Mouse (Mus musculus) gastrocnemius, adult 8-10 months (tissue): ENCODE data around the gene Sec14l5. TPM values are rescaled to one million over a fixed set of nuclear protein-coding genes. Genes with fewer than 3 reads are reported as not detected.
A peak's percentile ranks its signal among the peaks of the same experiment; 100 is the strongest.

Experiments
- DNase-seq, 2 experiments: peaks; one replicate each; pipeline ENCODE4 v3.0.0; 2022; ENCODE audit warnings: low spot score in 2 of 2
- total RNA-seq, 4 experiments: library from RNA; stranded (reverse); gene quantifications; 2 replicates each; pipeline ENCODE4 v1.2.4; 2022

Gene Sec14l5
- total RNA-seq, result 10 to 100 TPM in 2 of 4 experiments, 1 to 10 TPM in 2; 8.2 to 10.6 (median 9.9) TPM

DNA sequence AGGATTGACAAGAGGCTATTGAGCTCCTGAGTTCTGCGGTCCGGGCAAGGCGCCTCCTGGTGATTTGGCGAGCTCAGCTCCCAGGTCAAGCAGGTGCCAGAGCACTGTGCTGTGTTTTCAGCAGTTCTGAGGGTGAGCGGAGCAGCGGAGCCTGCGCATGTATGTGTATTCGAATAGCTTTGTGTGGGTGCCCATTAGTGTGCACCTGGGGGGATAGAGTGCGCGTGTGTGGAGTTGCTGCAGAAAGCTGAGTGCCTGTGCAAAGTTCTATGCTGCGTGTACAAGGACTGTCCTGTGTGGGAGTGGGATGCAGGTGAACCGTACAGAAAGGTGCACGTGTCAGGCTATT lies at the start of gene Sec14l5:
TSS of gene Sec14l5 (plus strand) at position 73 of the 349 bp plus-strand sequence.
- no peak for DNase-seq

DNA sequence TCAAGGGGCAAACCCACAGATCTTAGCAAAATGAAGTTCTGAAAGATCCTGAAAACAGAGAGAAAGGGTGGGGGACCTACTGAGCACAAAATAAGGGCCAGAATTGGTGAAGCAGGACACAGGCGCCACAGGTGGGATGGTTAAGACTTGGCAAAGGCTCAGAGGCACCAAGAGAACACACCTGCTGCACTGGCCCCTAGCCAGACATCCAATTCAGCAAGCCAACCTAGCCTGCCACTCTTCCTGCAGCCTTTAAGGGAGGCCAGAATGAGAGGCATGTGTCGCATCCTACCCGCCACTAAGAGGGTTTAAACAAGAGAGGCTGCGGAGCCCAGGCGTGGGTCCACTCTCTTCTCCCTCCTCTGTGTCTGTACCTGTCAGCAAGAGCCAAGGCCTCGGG lies 45.9 kb upstream of the Sec14l5 start:
- no peak for DNase-seq

GRCm38 (mm10) chr16:5109877-5110276 lies 37.0 kb upstream of the Sec14l5 start:
- no peak for DNase-seq

- no peak for DNase-seq
These were observed 35.9 kb upstream of the Sec14l5 start for GRCm38 (mm10) chr16:5111021-5111420.

DNA sequence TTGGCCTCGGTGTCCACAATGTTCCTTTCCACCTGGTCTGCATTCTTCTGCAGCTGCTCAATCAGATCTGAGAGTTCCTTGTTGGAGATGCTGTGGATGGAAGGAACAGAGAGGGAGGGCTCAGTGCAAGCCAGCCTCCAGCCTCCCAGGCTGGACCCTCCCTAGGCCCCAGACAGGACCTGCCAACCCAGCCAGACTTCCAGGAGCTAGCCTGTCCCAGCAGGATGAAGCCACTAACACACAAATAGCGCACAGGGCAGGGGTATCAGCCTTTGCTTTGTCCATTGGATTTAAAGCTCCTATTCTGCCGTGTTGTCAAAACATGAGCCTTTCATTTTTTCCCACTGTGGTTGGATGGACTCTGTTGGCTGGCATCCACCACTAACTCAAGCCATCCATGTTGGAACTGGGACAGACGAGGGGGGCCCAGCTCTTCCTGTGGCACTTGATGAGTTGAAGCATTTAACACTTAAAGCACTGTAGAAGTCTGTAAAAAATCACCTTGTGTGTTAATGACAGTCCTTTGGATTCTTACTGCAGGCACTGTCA lies 33.8 kb upstream of the Sec14l5 start:
- DNase-seq, result no peak

GRCm38 (mm10) chr16:5113582-5113981 lies 33.3 kb upstream of the Sec14l5 start:
- DNase-seq, result no peak

GRCm38 (mm10) chr16:5119385-5119784 lies 27.5 kb upstream of the Sec14l5 start:
- no peak for DNase-seq

DNA sequence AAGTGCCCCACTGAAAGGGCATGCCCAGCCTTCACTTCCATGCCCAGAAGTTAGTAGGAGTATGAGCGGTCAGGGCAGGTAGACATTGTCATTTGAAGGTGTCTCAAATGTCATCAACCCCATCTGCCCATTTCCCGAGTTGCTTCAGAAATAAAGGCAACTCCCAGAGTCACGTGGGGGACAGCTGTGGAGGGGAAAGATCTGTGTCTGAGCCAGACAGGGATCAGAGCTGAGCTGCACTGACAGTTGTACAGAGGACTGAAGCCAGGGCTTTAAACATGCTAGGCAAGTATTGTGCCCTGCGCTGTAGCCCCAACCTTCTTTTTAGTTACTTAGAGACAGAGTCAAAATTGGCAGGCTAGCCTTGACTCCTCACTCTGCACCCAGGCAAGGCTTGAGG lies 27.1 kb upstream of the Sec14l5 start:
- no peak for DNase-seq

DNA sequence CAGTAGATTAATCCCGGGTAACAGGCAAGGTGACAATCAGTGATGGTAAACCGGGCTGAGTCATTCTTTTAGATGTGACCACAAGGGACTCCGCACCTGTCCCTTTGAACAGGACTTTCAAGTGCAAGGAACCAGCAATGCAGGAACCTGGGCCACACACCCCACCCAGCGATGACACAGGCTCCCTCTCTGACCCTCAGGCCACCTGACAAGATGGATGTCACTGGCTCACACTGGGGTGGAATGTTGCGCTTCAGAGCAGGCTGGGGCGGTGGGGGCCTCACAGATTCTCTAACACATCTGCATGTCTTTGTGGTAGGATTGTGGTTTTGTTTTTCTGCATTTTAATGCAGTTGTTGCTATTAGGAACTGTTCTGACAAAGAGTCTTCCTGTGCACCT lies 23.4 kb upstream of the Sec14l5 start:
- no peak for DNase-seq

- DNase-seq, result no peak
These were observed 16.7 kb upstream of the Sec14l5 start for GRCm38 (mm10) chr16:5130196-5130595.

DNA sequence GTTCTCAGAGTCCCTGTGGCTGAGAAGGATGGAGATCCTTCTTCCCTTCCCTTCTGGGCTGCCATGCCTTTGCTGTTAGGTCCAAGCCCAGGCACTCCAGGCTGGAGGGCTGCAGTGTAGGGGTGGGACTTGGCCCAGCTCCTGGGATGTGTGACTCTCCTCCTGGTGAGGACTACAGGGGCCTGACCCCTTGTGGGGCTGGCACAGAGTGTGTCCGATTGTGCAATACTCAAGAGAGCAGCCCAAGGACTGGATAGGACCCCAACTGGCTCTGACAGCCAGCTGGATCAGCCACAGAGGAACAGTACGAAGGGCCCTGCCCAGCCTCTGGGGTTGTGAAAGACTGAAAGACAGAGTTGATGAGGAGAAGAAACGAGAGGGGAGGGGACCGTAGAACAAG lies 16.1 kb upstream of the Sec14l5 start:
- peak; percentile 75 to 83 for DNase-seq

GRCm38 (mm10) chr16:5131251-5131922 lies 15.5 kb upstream of the Sec14l5 start:
- peak in 1 of 2 experiments; percentile 38 for DNase-seq

DNA sequence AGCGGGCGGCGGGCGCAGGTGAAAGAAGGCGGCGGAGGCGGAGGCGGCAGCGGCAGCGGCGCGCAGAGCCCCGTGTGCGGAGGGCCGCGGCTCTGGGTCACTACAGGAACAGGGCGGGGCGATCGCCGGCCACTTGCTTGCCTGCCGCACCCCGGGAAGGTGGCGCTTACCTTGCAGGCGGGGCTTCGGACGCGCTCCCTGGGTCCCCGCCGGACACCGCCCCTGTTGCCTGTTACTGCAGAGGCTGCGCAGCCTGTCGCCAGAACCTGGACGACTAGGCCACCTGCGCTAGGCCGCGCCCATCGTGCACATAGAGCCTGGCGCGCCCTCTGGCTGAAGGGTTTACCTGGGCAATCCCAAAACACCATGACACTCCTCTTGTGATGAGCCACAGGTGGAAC lies 14.5 kb upstream of the Sec14l5 start, which contains the start of gene Ppl:
TSS of gene Ppl (minus strand) at position 21 of the 401 bp plus-strand sequence.
- DNase-seq, result peak in 1 of 2 experiments; percentile 55

- DNase-seq, result peak in 1 of 2 experiments; percentile 62
These were observed 12.1 kb upstream of the Sec14l5 start for GRCm38 (mm10) chr16:5134623-5135330.

DNA sequence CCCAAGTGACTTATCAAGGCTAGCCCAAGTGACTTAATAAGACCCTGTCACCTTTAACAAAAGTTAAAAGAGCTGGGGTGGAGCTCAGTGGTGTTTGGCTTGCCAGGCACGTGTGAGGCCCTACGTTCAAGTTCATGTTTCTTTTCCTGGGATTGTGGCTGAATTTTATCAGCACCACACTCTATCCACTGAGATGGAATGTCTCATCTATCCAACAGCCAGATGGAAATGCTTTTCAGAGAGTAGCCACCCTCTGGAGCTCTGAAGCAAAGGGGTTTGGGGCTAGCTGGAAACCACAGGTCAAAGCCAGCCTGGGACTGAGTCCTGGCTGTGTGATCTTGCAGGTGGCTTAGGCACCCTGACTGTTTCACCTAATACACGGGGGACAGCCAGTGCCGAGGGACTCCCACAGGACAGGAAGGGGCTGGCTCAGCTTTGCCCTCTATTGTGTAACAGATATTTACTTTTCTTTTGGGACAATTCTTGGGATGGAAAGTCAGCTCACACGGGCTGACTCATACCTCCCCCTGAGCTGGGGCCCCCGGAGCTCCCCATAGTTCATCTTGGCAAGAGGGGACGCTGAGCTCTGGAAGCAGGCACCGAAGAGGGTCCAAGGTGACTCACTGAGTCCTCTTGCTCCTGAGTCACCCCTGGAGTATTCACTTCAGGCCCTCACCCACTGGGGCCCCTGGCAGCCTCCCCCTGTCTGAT lies 11.2 kb upstream of the Sec14l5 start:
- peak in 1 of 2 experiments; percentile 37 for DNase-seq

DNA sequence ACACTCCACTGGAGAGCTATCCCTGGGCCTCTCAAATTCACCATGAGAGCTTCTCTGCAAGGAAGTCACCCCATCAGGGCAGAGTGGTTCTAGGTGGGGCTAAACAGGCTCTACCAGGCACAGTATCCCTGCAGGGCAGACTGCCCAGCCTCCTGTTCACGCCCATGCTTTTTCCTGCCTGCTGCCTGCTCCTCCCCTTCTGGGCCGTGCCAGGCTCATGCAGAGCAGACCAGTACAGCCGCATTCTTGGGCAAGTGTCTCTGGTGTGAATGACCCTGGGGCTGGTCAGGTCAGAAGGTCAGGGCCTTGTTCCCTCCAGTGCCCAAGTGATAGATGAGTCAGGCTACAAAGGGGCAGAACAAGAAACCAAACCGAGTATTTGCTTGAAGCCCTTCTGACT lies 10.4 kb upstream of the Sec14l5 start:
- peak in 1 of 2 experiments; percentile 39 for DNase-seq

GRCm38 (mm10) chr16:5137006-5137540 lies 9.8 kb upstream of the Sec14l5 start:
- DNase-seq, result no peak

GRCm38 (mm10) chr16:5139741-5140140 lies 7.2 kb upstream of the Sec14l5 start:
- DNase-seq, result peak; percentile 55 to 69

DNA sequence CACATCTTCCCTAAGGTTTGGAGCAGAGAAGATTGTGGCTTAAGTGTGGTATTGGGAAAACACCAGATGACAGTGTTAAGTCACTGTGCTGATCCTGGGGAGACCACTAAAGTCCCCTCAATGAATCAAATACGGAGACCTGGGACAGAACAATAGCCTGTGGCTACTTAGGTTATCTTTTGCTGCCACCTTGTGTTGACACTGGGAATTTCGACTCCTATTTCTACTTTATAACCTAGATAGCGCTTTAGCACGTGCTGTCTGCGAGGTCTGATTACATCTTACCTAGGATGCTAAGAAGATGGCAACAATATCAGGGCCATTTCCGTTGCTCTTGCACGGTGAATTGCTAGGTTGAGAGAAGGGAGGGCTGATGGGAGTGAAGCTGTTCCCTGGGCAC lies 1.3 kb upstream of the Sec14l5 start:
- peak in 1 of 2 experiments; percentile 58 for DNase-seq

DNA sequence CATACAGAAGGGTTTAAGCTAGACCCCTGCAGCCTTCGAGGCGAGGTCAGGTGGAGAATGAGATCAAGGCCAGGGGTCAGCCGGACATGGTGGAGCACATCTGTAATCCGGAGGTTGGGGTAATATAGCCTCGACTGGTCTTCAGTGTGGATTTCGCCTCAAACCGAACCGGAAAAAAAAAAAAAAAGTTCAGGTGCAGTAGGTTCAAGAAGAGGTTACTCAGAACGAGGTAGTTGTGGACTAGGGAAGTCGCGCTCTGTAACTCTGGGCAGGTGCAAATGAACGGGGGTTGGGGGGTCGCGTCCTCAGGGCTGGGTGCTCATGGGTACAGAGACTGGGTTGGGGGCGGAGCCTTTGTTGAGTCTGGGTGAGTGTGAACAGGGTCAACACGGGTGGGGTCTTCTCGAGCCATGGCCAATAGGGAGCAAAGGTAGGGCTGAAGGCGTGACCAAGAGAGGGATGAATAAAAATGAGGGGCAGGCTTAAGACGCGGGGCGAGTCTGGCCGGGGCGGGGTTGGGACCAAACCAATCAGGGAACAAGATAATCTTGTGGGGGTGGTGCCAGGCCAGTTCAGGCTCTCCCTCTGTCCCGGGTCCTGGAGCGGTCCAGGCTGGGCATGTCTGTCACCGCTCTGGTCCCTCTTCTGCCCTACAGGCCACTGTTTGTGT lies 407 bp upstream of the Sec14l5 start:
- peak; percentile 68 to 77 for DNase-seq

DNA sequence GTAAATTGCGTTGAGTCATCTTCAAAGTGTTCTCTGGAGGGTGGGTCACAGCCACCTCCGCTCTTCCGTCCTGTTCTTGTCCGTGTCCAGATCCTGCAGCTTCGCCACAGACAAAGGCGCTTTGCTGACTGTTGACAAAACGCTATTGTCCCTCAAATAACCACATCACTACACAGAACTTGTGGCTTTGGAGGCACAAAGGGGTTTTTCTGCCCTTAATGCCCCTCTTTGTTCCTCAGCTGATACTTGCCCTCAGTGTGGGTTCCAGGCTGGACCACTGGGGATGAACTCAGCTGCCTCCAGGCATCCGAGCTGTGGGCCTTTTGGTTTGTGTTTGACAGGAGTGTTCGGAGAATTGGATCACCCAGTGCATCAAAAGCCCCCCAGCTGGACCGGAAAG lies 3.6 kb downstream of the Sec14l5 start:
- no peak for DNase-seq
